Mouse (Mus musculus): ENCODE data around the gene Trim47. TPM values are rescaled to one million over a fixed set of nuclear protein-coding genes. Genes with fewer than 3 reads are reported as not detected.

Trim47 gene
- polyA plus RNA-seq, 1 experiment from 2014 or later: 6.2 TPM

DNA sequence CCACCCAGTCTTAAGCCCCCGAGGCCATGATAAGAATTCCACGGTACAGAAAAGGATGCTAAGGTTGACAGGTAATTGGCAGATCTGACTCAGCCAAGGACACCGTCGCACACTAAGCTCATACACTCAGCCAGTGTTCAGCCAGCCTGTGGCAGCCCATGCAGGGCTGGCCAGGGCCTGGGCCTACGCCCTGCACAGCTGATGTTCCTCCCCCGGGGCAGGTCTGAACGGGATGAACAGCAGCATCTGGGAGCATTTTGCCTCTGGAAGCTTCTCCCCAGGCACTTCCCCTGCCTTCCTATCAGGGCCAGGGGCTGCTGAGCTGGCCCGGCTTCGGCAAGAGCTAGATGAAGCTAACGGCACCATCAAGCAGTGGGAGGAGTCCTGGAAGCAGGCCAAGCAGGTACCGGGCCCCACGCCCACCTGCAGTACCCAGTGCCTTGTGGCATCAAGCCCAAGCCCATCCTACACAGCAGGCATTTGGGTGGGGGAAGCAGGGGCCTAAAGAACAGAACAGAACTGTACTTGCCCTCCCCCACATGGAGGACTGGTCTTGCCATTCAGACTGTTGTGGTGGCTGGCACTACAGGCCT lies 68.9 kb downstream of the Trim47 start:
- Histone ChIP-seq H3K9me3 (replicated peaks; ENCODE audit: control insufficient read depth, low read length) (no peaks in the 10 kb centered on the region), H3K4me3 (ENCODE audit: low read depth, low read length) (no peak overlapping the region), H3K4me2 (ENCODE audit: low read depth, low read length) (0 out of 2 replicates have a peak overlapping the region, but pooled peaks have one; percentile 15), H3K4me1 (ENCODE audit: control insufficient read depth, low read depth, low read length) (peaks cover 39% of the 10 kb centered on the region), H3K9ac (ENCODE audit: low read depth, low read length) (no peak overlapping the region), H3K27ac (ENCODE audit: low read length) (peak overlapping the region; percentile 43; the same call in 1 of the 2 replicates), H3K36me3 (ENCODE audit: control insufficient read depth, insufficient read depth) (peaks cover 30% of the 10 kb centered on the region), H3K27me3 (ENCODE audit: control insufficient read depth, insufficient read depth, low read depth, low read length) (no peaks in the 10 kb centered on the region)
- no peak for ATAC-seq (ENCODE audit: low read depth)
- 65% methylated on average over 12 of the region's 12 CpGs for WGBS (ENCODE audit: insufficient replicate concordance)

GRCm38 (mm10) chr11:116057237-116057881 lies 69.7 kb downstream of the Trim47 start:
- Histone ChIP-seq H3K36me3 (ENCODE audit: control insufficient read depth, insufficient read depth) (peaks cover 35% of the 10 kb centered on the region), H3K9ac (ENCODE audit: low read depth, low read length) (no peak overlapping the region), H3K4me2 (ENCODE audit: low read depth, low read length) (peak overlapping the region; percentile 15; the same call in 1 of the 2 replicates), H3K4me1 (ENCODE audit: control insufficient read depth, low read depth, low read length) (peaks cover 41% of the 10 kb centered on the region), H3K27me3 (ENCODE audit: control insufficient read depth, insufficient read depth, low read depth, low read length) (no peaks in the 10 kb centered on the region), H3K27ac (ENCODE audit: low read length) (peak overlapping the region; percentile 43; the same call in 1 of the 2 replicates), H3K9me3 (replicated peaks; ENCODE audit: control insufficient read depth, low read length) (no peaks in the 10 kb centered on the region), H3K4me3 (ENCODE audit: low read depth, low read length) (no peak overlapping the region)
- WGBS (ENCODE audit: insufficient replicate concordance): 29% methylated on average over 4 of the region's 4 CpGs
- ATAC-seq (ENCODE audit: low read depth): peak; percentile 70

GRCm38 (mm10) chr11:116055873-116056272 lies 71.1 kb downstream of the Trim47 start:
- Histone ChIP-seq H3K36me3 (ENCODE audit: control insufficient read depth, insufficient read depth) (peaks cover 38% of the 10 kb centered on the region), H3K4me3 (ENCODE audit: low read depth, low read length) (no peak overlapping the region), H3K9me3 (replicated peaks; ENCODE audit: control insufficient read depth, low read length) (no peaks in the 10 kb centered on the region), H3K4me2 (ENCODE audit: low read depth, low read length) (no peak overlapping the region), H3K9ac (ENCODE audit: low read depth, low read length) (no peak overlapping the region), H3K27me3 (ENCODE audit: control insufficient read depth, insufficient read depth, low read depth, low read length) (no peaks in the 10 kb centered on the region), H3K27ac (ENCODE audit: low read length) (no peak overlapping the region), H3K4me1 (ENCODE audit: control insufficient read depth, low read depth, low read length) (peaks cover 41% of the 10 kb centered on the region)
- WGBS (ENCODE audit: insufficient replicate concordance): 66% methylated on average over 11 of the region's 11 CpGs
- ATAC-seq (ENCODE audit: low read depth): no peak

Other genes with a start within 250 kb of the Trim47 start
- 29.5 and 30.1 TPM in 2 replicates for gene Smim5, start 227.2 kb downstream of the Trim47 start, polyA plus RNA-seq (2015; fragmentation: Nextera tagmentation; extraction: Ambion mirVana)
- gene Smim6, start 215.2 kb downstream of the Trim47 start, polyA plus RNA-seq (2015; fragmentation: Nextera tagmentation; extraction: Ambion mirVana): 2.7 and 3.1 TPM in 2 replicates
- 13.6 and 16.2 TPM in 2 replicates for gene Sap30bp, start 193.9 kb downstream of the Trim47 start, polyA plus RNA-seq (2015; fragmentation: Nextera tagmentation; extraction: Ambion mirVana)
- 7.9 and 8.9 TPM in 2 replicates for gene Recql5, start 193.7 kb downstream of the Trim47 start, polyA plus RNA-seq (2015; fragmentation: Nextera tagmentation; extraction: Ambion mirVana)
- gene Itgb4, start 152.5 kb downstream of the Trim47 start, polyA plus RNA-seq (2015; fragmentation: Nextera tagmentation; extraction: Ambion mirVana): 0.14 and 0.40 TPM in 2 replicates
- gene Galk1, start 114.5 kb downstream of the Trim47 start, polyA plus RNA-seq (2015; fragmentation: Nextera tagmentation; extraction: Ambion mirVana): 180 and 192 TPM in 2 replicates
- 527 and 601 TPM in 2 replicates for gene H3f3b, start 99.2 kb downstream of the Trim47 start, polyA plus RNA-seq (2015; fragmentation: Nextera tagmentation; extraction: Ambion mirVana)
- 8.8 and 10.8 TPM in 2 replicates for gene Unk, start 96.9 kb downstream of the Trim47 start, polyA plus RNA-seq (2015; fragmentation: Nextera tagmentation; extraction: Ambion mirVana)
- 17.8 and 20.4 TPM in 2 replicates for gene Unc13d, start 49.2 kb downstream of the Trim47 start, polyA plus RNA-seq (2015; fragmentation: Nextera tagmentation; extraction: Ambion mirVana)
- 85.2 and 110 TPM in 2 replicates for gene Wbp2, start 40.2 kb downstream of the Trim47 start, polyA plus RNA-seq (2015; fragmentation: Nextera tagmentation; extraction: Ambion mirVana)
- gene Trim65, start 3.9 kb upstream of the Trim47 start, polyA plus RNA-seq (2015; fragmentation: Nextera tagmentation; extraction: Ambion mirVana): 1.2 and 1.5 TPM in 2 replicates
- 44.4 and 44.7 TPM in 2 replicates for gene Mrpl38, start 11.7 kb upstream of the Trim47 start, polyA plus RNA-seq (2015; fragmentation: Nextera tagmentation; extraction: Ambion mirVana)
- 5.7 and 6.6 TPM in 2 replicates for gene Fbf1, start 41.0 kb upstream of the Trim47 start, polyA plus RNA-seq (2015; fragmentation: Nextera tagmentation; extraction: Ambion mirVana)
- gene Ten1, start 71.6 kb upstream of the Trim47 start, polyA plus RNA-seq (2015; fragmentation: Nextera tagmentation; extraction: Ambion mirVana): 23.1 and 24.9 TPM in 2 replicates
- 54.7 and 73.7 TPM in 2 replicates for gene Acox1, start 71.8 kb upstream of the Trim47 start, polyA plus RNA-seq (2015; fragmentation: Nextera tagmentation; extraction: Ambion mirVana)
- gene Evpl, start 110.9 kb upstream of the Trim47 start, polyA plus RNA-seq (2015; fragmentation: Nextera tagmentation; extraction: Ambion mirVana): 0.05 and 0.08 TPM in 2 replicates
- 33.4 and 34.2 TPM in 2 replicates for gene Srp68, start 147.0 kb upstream of the Trim47 start, polyA plus RNA-seq (2015; fragmentation: Nextera tagmentation; extraction: Ambion mirVana)
- 0.07 TPM in 1 of 2 replicates, not detected in the other for gene Galr2, start 153.7 kb upstream of the Trim47 start, polyA plus RNA-seq (2015; fragmentation: Nextera tagmentation; extraction: Ambion mirVana)
- 19.5 and 20.4 TPM in 2 replicates for gene Exoc7, start 180.0 kb upstream of the Trim47 start, polyA plus RNA-seq (2015; fragmentation: Nextera tagmentation; extraction: Ambion mirVana)
- gene Foxj1, start 208.2 kb upstream of the Trim47 start, polyA plus RNA-seq (2015; fragmentation: Nextera tagmentation; extraction: Ambion mirVana): 0.62 and 0.71 TPM in 2 replicates